Mouse (Mus musculus) small intestine, adult 2 months (tissue): Measurements from ENCODE around the gene Pdik1l.

Experiments used
- CTCF ChIP-seq: fragments of 200-500 bp; IDR thresholded peaks from 2 replicates; pipeline ENCODE4 v1.5.1; 2012; ENCODE audit warnings: low read depth, mild to moderate bottlenecking, control low read depth, inconsistent platforms, low read length, moderate library complexity, mixed read lengths; ENCODE audit not compliant: insufficient replicate concordance, insufficient read length; ENCODE audit errors: extremely low read depth
- POLR2A ChIP-seq: fragments of 200-500 bp; IDR thresholded peaks from 2 replicates; pipeline ENCODE4 v1.6.1; 2012; ENCODE audit warnings: low read depth, mild to moderate bottlenecking, control low read depth, inconsistent platforms, low read length, moderate library complexity

DNA sequence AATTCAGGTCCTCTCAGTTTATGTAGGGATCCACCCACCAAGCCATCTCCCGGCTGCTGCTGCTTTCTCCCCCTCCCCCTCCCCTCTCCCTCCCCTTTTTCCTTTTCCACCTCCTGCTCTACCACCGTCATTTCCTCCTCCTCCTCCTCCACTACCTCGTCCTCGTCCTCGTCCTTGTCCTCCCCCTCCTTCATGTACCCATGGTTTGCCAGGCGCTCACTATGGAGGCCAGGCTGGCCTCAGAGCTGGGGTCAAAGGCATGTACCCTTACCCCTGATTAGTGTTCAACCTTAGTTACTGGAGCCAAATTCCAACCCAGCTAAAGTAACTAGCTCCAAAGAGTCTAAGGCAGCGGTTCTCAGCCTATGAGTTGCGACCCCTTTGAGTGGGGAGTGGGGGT lies 40.5 kb upstream of the Pdik1l start:
- TF ChIP-seq CTCF: no peak
- TF ChIP-seq POLR2A: no peak
